Mouse (Mus musculus): ENCODE results near the gene Aldh16a1.
A peak's percentile ranks its signal among the peaks of the same experiment; 100 is the strongest.
"Not testable (repeated sequence)": the region's sequence is repeated elsewhere in the genome, so short reads cannot be mapped to it uniquely, and the experiment has no call there.

The Aldh16a1 gene

GRCm38 (mm10) chr7:45179469-45179868, 25.1 kb upstream of the Aldh16a1 start, which contains the start of gene Gfy:
Gene Gfy (minus strand): TSS chr7:45179569.
- DNase-seq (ENCODE audit: low read depth, low spot score) = no peak

GRCm38 (mm10) chr7:45178550-45178949, 24.2 kb upstream of the Aldh16a1 start:
- DNase-seq (ENCODE audit: low read depth, low spot score) = no peak

GRCm38 (mm10) chr7:45176356-45176755, 22.0 kb upstream of the Aldh16a1 start:
- no peak for DNase-seq (ENCODE audit: low read depth, low spot score)

GRCm38 (mm10) chr7:45175929-45176328, 21.5 kb upstream of the Aldh16a1 start:
- no peak for DNase-seq (ENCODE audit: low read depth, low spot score)

DNA sequence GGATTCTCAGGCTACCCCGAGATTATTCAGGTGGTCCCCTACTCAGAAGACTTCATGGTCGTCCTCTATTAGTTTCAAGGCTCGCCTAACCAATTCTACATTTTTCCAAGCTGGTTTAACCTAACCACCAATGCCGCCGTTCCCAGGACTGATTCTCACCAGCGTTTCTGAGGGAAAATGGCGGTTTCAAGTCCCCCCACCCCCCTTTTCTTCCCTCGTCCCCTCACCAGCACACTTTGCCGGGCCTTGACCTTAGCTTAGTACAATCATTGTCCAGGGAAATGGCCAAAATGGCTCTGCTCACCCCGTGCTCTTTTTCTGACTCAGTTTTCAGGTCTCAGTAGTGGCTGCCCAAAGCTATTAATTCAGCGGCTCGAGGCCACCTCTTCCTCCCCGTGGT, 21.0 kb upstream of the Aldh16a1 start:
- DNase-seq (ENCODE audit: low read depth, low spot score) = no peak

DNA sequence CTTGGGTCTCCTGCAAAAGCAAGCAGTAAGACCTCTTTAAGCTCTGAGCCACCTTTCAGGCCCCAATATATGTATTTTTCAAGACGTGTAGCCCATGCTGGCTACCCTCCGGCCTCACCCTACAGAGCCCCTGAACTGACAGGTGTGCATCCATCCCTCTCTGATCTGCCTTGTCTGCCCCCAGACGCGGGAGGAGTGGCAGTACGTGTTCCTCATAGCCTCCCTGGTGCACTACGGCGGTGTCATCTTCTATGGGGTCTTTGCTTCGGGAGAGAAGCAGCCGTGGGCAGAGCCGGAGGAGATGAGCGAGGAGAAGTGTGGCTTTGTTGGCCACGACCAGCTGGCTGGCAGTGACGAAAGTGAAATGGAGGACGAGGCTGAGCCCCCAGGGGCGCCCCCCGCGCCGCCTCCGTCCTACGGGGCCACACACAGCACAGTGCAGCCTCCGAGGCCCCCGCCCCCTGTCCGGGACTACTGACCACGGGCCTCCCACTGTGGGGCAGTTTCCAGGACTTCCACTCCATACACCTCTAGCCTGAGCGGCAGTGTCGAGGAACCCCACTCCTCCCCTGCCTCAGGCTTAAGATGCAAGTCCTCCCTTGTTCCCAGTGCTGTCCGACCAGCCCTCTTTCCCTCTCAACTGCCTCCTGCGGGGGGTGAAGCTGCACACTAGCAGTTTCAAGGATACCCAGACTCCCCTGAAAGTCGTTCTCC, 20.3 kb upstream of the Aldh16a1 start:
- no peak for DNase-seq (ENCODE audit: low read depth, low spot score)

GRCm38 (mm10) chr7:45173772-45174171, 19.4 kb upstream of the Aldh16a1 start:
- not testable (repeated sequence) for DNase-seq (ENCODE audit: low read depth, low spot score)

DNA sequence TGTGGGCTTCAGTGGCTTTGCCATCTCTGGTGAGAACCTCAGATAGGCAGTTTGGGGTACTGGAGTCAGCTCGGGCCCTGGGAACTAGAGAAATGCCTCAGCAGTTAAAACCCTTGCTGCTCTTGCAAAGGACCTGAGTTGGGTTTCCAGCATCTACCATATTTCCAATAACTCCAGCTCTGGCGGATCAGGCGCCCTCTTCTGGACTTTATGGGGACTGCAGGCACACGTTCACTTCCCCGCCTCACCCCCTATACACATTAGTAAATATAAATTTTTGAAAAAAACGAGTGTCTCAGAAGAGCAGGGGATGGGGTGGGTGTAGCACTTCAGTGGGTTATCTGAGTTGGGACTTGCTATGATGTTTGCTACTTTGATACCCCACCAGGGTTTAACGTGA, 18.6 kb upstream of the Aldh16a1 start:
- no peak for DNase-seq (ENCODE audit: low read depth, low spot score)

GRCm38 (mm10) chr7:45169495-45169894, 15.1 kb upstream of the Aldh16a1 start:
- no peak for DNase-seq (ENCODE audit: low read depth, low spot score)

DNA sequence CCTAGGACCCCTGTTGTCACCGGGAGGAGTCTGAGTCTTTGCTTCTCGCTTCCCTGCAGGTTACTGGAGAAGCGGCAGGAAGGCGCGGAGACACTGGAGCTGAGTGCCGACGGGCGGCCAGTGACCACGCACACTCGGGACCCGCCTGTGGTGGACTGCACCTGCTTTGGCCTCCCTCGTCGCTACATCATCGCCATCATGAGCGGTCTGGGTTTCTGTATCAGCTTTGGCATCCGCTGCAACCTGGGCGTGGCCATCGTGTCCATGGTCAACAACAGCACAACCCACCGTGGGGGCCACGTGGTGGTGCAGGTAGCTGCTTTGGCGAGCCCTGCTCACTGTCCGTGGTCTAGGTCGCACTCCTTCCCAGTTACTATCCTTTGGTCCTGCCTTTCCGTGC, 14.3 kb upstream of the Aldh16a1 start:
- DNase-seq (ENCODE audit: low read depth, low spot score) = no peak

GRCm38 (mm10) chr7:45167761-45168445, 13.5 kb upstream of the Aldh16a1 start:
- DNase-seq (ENCODE audit: low read depth, low spot score) = peak; percentile 41

- DNase-seq (ENCODE audit: low read depth, low spot score) = no peak
Observed at GRCm38 (mm10) chr7:45166950-45167401, 12.6 kb upstream of the Aldh16a1 start.

DNA sequence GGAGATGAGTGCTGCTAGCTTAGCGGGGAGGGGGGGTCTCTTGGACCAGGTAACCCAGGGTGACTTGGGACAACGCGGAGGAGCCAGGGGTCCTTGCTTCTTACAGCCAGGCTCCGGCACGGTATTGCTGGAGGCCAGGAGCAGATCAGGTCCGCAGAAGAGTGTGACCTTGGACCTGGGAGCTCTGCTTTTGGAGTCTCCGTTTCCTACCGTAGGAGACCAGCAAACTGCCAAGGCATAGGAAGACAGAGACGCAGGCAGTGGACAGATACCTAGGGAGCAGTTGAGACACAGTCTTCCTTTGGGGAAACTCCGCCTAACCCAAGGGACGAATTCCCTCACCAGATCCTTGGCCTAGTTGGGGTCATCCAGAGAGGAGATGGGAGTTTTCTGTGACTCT, 11.3 kb upstream of the Aldh16a1 start:
- DNase-seq (ENCODE audit: low read depth, low spot score) = no peak

DNA sequence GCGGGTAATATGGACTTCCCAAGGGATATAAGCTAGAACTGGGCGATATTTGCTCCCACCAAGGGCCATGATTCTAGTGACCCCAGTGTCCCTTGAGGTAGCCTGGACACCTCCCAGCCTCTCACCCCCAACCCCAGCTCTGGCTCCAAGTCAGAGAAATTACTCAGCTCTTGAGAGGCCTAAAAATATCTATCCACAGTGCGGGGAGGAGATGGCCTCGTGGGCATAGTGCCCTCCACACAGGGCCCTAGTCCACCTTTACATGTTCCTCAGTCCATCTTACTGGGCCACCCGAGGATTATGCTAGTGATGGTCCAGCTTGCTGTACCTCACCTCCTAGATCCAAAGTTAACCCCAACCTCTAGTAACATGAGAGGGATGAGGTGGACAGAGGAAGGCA, 10.4 kb upstream of the Aldh16a1 start:
- no peak for DNase-seq (ENCODE audit: low read depth, low spot score)

- no peak for DNase-seq (ENCODE audit: low read depth, low spot score)
Observed at GRCm38 (mm10) chr7:45163735-45164490, 9.5 kb upstream of the Aldh16a1 start, which contains the start of gene Slc17a7. Gene Slc17a7 (plus strand): TSS chr7:45163949.

DNA sequence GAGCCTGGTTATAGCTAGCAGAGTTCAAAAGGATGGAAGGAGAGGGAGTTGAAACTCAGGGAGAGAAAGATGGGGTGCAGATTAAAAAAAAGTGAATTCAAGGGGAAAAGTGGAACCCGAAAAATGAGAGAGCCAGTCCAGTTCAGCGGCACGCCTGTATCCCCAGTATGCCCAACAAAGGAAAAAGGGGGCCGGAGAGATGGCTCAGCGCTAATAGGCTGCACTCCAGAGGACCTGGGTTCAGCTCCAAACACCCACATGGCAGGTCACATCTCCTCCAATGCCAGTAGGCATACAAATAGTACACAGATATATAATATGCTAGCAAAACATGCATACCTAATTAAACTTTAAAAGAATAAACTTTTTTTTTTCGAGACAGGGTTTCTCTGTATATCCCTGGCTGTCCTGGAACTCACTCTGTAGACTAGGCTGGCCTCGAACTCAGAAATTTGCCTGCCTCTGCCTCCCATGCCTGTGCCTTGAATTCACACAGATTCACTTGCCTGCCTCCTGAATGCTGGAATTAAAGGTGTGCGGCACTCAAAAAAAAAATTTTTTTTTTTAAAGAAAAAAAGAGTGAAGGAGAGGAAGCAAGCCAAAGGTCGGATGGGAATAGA, 8.7 kb upstream of the Aldh16a1 start:
- no peak for DNase-seq (ENCODE audit: low read depth, low spot score)

GRCm38 (mm10) chr7:45162551-45162950, 8.2 kb upstream of the Aldh16a1 start:
- DNase-seq (ENCODE audit: low read depth, low spot score) = no peak

DNA sequence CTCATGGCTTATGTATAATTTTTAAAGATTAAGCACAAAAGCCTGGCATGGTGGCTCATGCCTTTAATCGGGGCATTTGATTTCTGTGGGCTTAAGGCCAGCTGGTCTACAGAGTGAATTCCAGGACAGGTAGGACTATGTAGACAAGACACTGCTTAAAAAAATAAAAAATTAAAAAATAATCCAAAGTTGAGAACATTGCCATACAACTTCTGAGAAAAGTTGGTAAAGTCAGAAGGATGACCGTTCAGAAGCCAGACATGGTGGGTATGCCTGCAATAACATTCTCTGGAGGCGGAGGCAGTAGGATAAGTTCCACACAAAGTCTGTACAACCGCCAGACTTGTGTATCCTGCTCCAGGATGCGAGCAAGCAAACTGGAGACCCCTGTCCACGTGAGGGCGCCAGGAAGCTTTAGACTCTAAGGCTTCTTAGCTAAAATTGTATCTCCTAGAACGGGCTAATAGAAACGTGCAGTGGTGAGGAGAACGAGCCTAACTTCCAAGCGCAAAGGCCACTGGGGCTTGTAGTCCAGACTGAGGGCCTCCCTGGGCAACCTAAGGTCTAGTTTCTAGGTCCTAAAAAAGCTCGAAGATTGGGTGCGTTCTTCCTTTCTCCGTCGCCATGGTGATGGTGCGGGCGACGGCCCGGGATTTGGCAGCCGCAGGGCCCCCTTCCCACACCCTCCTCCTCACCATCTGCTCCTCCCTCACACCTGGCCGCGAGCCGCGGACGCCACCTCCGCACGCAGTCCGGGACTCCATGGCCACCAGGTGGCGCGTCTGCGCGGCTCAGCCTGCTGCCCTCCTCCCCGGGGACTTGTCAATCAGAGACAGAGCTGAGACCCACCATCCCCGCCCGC, 7.5 kb upstream of the Aldh16a1 start:
- peak; percentile 88 for DNase-seq (ENCODE audit: low read depth, low spot score)

- no peak for DNase-seq (ENCODE audit: low read depth, low spot score)
Observed at GRCm38 (mm10) chr7:45160866-45161265, 6.5 kb upstream of the Aldh16a1 start.

DNA sequence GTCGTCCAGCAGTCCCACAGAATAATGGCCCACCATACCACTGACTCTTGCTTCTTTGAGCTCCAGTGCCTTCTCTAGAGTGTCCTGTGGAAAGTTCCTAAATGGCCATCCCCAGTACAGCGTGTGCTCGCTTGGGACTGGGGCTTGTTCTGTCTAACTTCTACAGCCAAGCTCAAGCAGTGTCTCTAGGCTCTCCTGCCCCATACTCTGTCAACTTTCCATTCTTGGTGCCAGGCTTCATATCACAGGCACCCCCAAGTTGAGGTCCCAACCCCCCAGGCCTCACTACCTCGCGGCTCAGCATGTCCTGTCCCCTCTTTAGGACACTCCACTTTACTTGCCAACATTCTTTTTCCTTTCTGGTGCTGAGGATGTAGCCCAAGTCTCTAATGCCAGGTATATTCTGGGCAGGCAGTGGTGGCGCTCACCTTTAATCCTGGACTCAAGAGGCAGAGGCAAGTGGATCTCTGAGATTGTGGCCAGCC, 6.0 kb upstream of the Aldh16a1 start:
- DNase-seq (ENCODE audit: low read depth, low spot score) = no peak

- DNase-seq (ENCODE audit: low read depth, low spot score) = no peak
Observed at GRCm38 (mm10) chr7:45158991-45159390, 4.6 kb upstream of the Aldh16a1 start.

Data from mesoderm, embryonic 11.5 days (tissue).